Mouse (Mus musculus) CD8-positive naive resting alpha-beta T cell, adult 2 months (primary cell): Measurements from ENCODE around the gene Eif5a.

Source experiments
- DNase-seq, 2 experiments: peaks; one replicate each; pipeline ENCODE4 v3.0.0; 2022; ENCODE audit warnings: low read depth in 2 of 2, low spot score in 2 of 2

Gene Eif5a

GRCm38 (mm10) chr11:69904311-69904710 lies 17.4 kb downstream of the Eif5a start:
- no peak for DNase-seq

DNA sequence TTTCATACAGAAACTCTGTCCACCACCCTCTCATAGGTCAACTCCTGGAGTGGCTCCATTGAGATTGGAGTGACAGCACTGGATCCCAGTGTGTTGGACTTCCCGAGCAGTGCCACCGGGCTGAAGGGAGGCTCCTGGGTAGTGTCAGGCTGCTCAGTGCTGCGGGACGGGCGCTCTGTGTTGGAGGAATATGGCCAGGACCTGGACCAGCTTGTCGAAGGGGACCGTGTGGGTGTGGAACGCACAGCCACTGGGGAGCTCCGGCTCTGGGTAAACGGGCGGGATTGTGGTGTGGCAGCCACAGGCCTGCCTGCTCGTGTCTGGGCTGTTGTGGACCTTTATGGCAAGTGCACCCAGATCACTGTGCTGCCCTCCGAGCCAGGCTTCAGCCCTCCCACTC lies 18.8 kb downstream of the Eif5a start:
- no peak for DNase-seq

DNA sequence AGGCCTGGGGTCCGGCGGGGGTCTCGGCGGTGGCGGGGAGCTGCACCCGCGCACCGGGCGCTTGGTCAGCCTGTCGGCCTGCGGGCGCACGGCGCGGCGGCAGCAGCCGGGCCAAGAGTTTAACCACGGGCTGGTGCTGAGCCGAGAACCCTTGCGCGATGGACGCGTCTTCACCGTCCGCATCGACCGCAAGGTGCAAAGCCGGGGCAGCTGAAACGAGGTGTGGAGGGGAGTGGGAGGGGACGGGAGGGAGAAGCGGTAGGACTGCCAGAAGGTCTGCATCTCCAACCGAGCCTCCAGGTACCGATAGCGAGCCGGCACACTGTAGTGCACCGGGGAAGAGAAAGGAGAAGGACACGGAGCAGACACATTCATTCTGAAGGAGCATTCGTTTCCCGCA lies 19.8 kb downstream of the Eif5a start:
- no peak for DNase-seq

DNA sequence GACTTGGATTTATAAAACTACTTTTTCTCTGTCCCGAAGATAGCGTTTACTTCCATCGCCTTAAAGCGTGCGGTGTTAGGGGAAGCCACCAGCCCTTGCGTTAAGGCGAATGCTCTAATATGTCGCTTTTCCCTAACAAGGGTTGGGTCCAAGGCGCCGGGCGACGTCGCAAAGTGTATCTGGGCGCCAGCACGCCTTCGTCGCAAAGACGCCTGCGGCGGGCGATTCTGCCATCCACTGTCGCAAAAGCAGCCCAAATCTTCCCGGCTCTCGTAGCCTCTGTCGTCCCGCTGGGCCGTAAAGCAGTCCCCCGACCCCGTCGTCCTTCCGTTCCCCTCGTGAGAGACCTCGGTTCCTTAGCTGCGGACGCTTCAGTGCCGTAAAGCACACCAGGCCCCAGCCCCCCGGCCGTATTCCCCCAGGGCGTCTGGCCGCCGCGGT lies 20.3 kb downstream of the Eif5a start:
- DNase-seq: peak; percentile 77 to 81

DNA sequence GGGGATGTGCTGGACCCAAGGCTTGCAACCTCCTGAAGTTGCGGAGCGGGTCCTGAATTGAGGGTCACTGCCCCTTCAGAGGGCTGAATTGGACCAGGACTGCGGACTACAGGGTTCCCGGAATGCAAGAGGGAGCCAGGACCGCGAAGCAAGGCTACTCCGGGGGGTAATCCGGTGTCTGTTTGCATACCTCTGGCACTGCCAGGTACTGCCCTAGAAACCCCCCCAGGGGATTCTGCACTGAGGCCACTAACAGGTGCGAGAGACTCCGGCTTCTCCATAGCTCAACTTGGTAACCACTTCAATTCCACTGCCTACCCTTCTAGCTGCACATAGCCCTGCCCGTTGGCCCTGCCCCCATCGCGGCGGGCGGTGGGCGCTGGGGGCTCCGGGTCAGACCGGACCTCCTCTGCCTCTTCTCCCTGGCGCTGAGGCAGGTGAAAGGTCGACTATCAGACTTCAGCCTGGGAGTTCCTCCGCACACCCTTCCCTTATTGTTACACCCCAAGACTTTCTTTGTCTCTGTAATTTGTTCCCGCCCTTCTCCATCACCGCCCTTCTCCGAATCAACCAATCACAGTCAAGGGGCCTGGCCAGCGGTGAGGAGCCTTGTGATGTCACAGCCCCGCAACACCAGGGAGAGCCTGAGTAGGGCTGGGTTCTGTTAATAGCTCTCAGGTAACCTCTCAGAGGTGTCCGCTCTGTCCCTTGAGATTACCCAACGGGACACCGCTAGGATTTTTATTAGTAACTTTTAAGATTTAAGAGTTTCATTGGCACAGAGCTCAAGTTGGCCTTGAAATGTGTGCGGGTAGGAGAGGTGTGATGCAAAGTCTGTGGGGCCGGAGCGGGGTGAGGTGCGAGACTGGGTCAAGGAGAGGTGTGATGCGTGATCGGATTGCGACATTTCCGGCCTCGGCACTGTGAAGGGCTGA lies 21.0 kb downstream of the Eif5a start, which contains the start of the genes 2810408A11Rik and Neurl4:
TSS of gene 2810408A11Rik (minus strand) at position 517 of the 935 bp plus-strand sequence.
TSS of gene Neurl4 (plus strand) at position 602 of the 935 bp plus-strand sequence.
- DNase-seq: peak; percentile 74 to 86

- no peak for DNase-seq
Observed at GRCm38 (mm10) chr11:69899870-69900269, 21.9 kb downstream of the Eif5a start.

DNA sequence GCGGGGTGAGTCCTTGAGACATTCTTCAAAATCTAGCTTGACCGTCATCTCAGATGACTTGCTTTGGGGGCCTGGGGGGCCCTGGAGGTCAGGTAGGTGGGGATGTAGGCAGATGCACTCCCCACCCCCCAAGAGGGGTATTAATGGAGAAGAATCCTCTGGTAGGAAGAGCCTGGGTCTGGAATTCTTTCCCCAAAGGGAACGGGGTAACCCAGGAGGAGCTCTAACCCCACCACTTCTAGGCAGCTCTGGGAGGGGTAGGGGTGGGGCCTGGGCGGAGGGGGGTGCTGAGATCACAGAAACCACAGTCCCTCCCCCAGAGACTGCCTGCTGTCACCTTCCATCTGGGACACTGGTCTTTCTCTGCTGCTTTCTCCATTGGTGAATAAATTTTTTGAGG lies 26.5 kb downstream of the Eif5a start, which contains the start of gene Acap1:
TSS of gene Acap1 (minus strand) at position 249 of the 400 bp plus-strand sequence.
- peak in 1 of 2 experiments; percentile 52 for DNase-seq

- peak; percentile 58 to 77 for DNase-seq
Observed at GRCm38 (mm10) chr11:69894671-69895070, 27.1 kb downstream of the Eif5a start.

GRCm38 (mm10) chr11:69891482-69891881 lies 30.3 kb downstream of the Eif5a start:
- DNase-seq: no peak

- no peak for DNase-seq
Observed at GRCm38 (mm10) chr11:69886907-69887635, 34.7 kb downstream of the Eif5a start.

DNA sequence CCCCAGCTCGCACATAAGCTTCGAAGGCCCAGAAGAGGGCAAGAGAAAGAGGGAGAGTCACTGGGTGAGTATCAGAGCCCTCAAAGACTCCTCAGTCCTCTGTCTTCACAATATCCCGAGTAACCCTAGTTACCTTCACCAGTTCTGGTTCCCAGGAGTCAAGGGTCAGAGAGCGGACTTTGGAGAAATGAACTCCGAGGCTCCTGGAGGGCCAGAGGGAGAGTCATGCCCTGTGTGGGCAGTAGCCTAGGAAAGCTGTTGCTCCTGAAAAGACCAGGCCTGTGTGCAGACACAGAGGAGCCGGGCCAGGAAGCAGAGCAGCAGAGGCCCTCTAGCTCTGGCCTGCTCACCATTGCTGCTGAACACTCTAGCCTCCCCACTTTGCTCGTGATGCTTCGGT lies 37.1 kb downstream of the Eif5a start:
- DNase-seq: no peak

DNA sequence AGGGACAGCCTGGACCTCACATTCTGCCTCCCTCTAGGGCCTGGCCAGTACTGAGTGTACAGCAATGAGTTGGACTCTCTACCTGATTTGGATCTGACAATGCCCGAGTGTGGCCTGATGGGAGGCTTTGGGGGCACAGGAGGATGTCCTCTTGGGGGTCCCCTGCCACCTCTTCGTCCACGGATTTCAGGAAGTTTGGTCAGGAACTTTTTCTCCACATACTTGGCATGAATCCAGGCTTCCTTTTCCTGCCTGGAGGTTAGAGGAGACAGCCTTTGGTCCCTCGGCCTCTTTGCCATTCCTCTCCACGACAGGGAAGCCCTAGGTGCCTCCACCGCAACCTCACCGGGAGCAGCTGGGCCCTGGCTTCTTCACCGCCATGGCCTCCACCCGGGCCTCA lies 37.5 kb downstream of the Eif5a start:
- no peak for DNase-seq

DNA sequence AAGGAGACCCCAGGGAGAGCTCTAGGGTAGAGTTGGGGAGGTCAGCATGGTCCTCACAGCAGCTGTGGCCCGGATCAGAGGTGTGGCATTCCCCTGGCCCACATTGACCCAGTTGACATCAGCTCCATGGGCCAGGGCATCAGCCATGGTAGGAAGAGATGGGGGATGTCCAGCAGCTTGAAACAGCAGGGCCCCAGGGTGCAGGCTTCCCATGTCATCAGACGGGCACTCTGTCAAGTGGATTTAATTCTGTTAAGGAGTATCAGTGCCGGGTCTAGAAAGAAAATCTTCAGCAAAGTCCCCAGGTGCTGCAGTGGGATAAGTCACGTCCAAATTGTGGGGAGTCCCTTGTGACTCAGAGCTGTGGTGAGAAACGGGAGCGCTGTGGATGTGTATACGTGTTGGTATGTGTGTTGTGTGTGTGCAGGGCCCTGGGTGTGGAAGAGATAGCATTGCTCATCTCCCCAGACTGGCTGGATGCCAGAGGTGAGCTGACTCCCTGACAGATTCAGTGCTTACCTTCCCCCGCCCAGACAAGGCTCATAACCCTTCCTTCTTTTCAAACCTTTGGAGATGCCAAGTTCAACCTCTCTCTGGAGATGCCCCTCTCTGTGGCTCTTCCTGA lies 38.1 kb downstream of the Eif5a start:
- no peak for DNase-seq

- peak; percentile 55 to 73 for DNase-seq
Observed at GRCm38 (mm10) chr11:69883066-69883465, 38.7 kb downstream of the Eif5a start.

- DNase-seq: no peak
Observed at GRCm38 (mm10) chr11:69881787-69882670, 39.7 kb downstream of the Eif5a start.

- peak; percentile 57 to 59 for DNase-seq
Observed at GRCm38 (mm10) chr11:69880853-69881603, 40.7 kb downstream of the Eif5a start, which contains the start of gene Kctd11. TSS of gene Kctd11 (minus strand) at chr11:69881406.

- DNase-seq: peak; percentile 30 to 52
Observed at GRCm38 (mm10) chr11:69880506-69880852, 41.3 kb downstream of the Eif5a start.

DNA sequence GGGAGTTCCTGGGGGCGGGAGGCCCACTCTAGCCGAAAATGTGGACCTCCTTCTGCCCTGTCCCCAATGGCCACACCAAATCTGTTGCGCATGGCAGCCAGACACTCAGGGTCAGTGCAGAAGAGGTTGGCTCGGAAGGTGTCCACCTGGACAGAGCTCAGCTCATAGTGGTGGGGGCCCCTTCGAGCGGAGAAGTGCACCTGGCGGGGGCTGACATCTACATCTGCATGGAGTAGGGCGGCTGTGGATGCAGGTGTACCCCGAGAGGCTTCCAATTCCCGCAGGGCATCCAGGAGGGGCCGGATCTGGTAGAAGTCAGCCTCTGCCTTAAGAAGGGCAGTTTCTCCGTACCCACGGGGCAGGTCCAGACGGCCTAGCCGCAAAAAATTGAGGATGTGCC lies 42.0 kb downstream of the Eif5a start:
- no peak for DNase-seq

GRCm38 (mm10) chr11:69878952-69879351 lies 42.8 kb downstream of the Eif5a start:
- DNase-seq: no peak

DNA sequence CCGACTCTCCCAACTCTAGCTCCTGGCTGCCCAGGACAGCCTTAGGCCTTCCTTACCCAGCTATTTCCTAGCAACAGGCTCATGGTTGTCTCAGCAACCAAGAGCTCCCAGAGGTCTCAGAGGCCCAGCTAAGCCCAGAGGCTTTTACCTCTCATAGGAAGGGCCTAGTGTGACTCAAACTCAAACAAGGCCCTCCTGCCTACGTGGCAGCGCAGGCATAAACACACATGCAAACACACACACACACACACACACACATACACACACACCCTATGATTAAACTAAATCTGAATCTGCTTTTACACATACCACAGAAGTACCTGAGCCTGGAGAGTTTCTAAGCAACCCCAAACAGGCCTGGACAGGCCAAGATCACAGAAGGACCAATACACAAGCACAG lies 43.4 kb downstream of the Eif5a start:
- DNase-seq: no peak
